Mouse (Mus musculus): ENCODE results near the gene Neto2.
A peak's percentile ranks its signal among the peaks of the same experiment; 100 is the strongest.

Neto2 gene

GRCm38 (mm10) chr8:85601741-85602140 is 99.0 kb downstream of the Neto2 start:
- no peak for DNase-seq

GRCm38 (mm10) chr8:85597413-85598191 is 103.1 kb downstream of the Neto2 start:
- DNase-seq, result no peak

- DNase-seq, result peak; percentile 9 to 36
Observed at GRCm38 (mm10) chr8:85595391-85595790, 105.3 kb downstream of the Neto2 start.

DNA sequence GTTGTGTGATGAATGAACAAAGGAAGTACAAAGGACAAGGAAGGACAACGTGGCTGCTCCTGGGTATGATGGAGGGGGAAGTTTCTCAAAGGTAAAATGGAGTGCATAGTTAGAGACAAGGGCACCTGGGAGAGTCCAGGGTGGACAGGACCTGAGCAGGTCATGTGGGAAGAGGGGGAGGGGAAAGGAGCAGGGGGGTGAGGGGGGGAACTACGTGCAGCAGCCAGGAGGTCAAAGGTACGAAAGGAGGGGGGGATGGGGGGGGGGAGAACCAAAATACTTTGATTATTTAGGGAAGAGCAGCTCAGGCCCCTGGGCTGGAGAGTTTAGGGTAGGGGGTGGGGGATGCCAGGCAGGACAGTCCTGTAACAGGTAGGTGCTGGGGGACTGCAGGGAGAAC is 105.7 kb downstream of the Neto2 start:
- DNase-seq, result no peak

GRCm38 (mm10) chr8:85593324-85593723 is 107.4 kb downstream of the Neto2 start:
- DNase-seq, result no peak

DNA sequence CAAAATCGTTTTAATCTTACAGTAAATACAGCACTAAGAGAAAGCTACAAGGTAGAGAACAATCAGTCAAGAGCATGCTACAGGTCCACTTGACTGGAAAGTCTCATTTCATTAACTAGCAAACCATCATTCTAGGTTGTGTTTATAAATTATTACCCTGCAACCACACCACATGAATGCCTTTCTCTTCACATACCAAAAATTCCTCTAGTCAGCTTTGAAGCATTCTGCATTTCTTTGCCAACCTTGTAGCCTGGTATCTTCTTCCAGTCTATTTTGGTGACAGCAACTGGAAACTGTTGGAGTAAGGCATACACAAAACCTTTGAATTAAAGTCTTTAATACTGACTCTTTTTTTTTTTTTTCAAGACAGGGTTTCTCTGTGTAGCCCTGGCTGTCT is 109.2 kb downstream of the Neto2 start:
- no peak for DNase-seq

GRCm38 (mm10) chr8:85590258-85590657 is 110.5 kb downstream of the Neto2 start:
- DNase-seq, result no peak

GRCm38 (mm10) chr8:85588596-85588995 is 112.1 kb downstream of the Neto2 start:
- no peak for DNase-seq

Data from cerebellum, postnatal 14 days (tissue).